Mouse (Mus musculus) bone marrow, adult 2 months (tissue): ENCODE results near the gene Kif2c. TPM values are rescaled to one million over a fixed set of nuclear protein-coding genes. Genes with fewer than 3 reads are reported as not detected.

Source experiments
- H3K27ac ChIP-seq: fragments of 200-500 bp; 2 replicates; pipeline ENCODE4 v1.5.1; 2012; ENCODE audit warnings: low read depth, mild to moderate bottlenecking, control low read depth, inconsistent platforms, low read length; ENCODE audit not compliant: control insufficient read depth, poor library complexity, insufficient read depth
- H3K4me1 ChIP-seq: fragments of 200-500 bp; 2 replicates; pipeline ENCODE4 v1.6.1; 2011; ENCODE audit warnings: low read length; ENCODE audit not compliant: control insufficient read depth, insufficient read depth
- H3K4me3 ChIP-seq: fragments of 200-500 bp; replicated peaks from 2 replicates; pipeline ENCODE3; 2011; ENCODE audit warnings: mild to moderate bottlenecking, low read depth, low read length, control low read depth; ENCODE audit not compliant: control insufficient read depth
- CTCF ChIP-seq: fragments of 200-500 bp; IDR thresholded peaks from 2 replicates; pipeline ENCODE4 v1.5.1; 2011; ENCODE audit warnings: low read length, control low read depth; ENCODE audit not compliant: control insufficient read depth, insufficient read depth
- POLR2A ChIP-seq: fragments of 200-500 bp; IDR thresholded peaks from 2 replicates; pipeline ENCODE4 v1.6.1; 2011; ENCODE audit warnings: low read depth, mild to moderate bottlenecking, control low read depth, low read length, borderline replicate concordance; ENCODE audit not compliant: control insufficient read depth
- WGBS: fragments of 180-500 bp; shearing (Covaris S2); methylation state at CpG from one replicate; pipeline ENCODE4 v1.1.7; 2018; 5-methylcytosine and 5-hydroxymethylcytosine counted together
- polyA plus RNA-seq: library from polyadenylated mRNA; stranded (reverse); fragments of >200 nt; gene quantifications from 2 replicates; pipeline ENCODE4 v1.2.4, GENCODE M21; 2011; ENCODE audit warnings: low replicate concordance; ENCODE audit not compliant: missing spikeins, insufficient read depth, insufficient read length

The Kif2c gene
- polyA plus RNA-seq, 1 experiment: 33.6 TPM

DNA sequence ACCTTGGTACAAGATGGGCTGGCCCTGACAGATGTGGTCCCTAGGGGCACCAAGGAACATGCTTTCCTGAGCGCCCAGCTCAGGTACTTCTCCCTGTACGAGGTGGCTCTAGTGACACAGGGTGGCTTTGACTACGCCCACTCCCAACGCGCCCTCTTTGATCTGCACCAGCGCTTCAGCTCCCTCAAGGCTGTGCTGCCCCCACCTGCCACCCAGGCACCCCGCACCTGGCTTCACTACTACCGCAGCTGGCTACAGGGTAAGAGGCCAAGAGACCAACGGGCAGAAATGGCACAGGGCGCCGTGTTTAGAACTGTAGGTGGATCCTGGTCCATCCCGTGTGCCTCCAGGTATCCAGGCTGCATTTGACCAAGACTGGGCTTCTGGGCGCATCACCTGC is 72.2 kb downstream of the Kif2c start:
- Histone ChIP-seq H3K4me3 (no peak overlapping the region), H3K4me1 (no peaks in the 10 kb centered on the region), H3K27ac (no peak overlapping the region)
- 87% methylated on average over 13 of the region's 13 CpGs for WGBS
- TF ChIP-seq POLR2A: no peak
- no peak for TF ChIP-seq CTCF

Other genes starting within 250 kb of the Kif2c start
- 442 and 477 TPM in 2 replicates for gene Urod, start 188.2 kb downstream of the Kif2c start, polyA plus RNA-seq
- gene Hectd3, start 187.3 kb downstream of the Kif2c start, polyA plus RNA-seq: 10.3 and 18.7 TPM in 2 replicates
- gene Eif2b3, start 163.2 kb downstream of the Kif2c start, polyA plus RNA-seq: 13.1 and 23.4 TPM in 2 replicates
- 1.5 and 2.8 TPM in 2 replicates for gene Ptch2, start 86.6 kb downstream of the Kif2c start, polyA plus RNA-seq
- gene Btbd19, start 56.9 kb downstream of the Kif2c start, polyA plus RNA-seq: 2.9 and 7.0 TPM in 2 replicates
- gene Tctex1d4, start 55.8 kb downstream of the Kif2c start, polyA plus RNA-seq: not detected in 2 replicates
- gene Plk3, start 48.7 kb downstream of the Kif2c start, polyA plus RNA-seq: 3.1 and 7.8 TPM in 2 replicates
- gene Rps8, start 26.4 kb downstream of the Kif2c start, polyA plus RNA-seq: 2,334 and 3,425 TPM in 2 replicates
- 1.7 TPM in 1 of 2 replicates, not detected in the other for gene Tmem53, start 69.3 kb upstream of the Kif2c start, polyA plus RNA-seq
- not detected in 2 replicates for gene Armh1, start 69.5 kb upstream of the Kif2c start, polyA plus RNA-seq